Mouse (Mus musculus): ENCODE results near the gene Hilpda.

DNA sequence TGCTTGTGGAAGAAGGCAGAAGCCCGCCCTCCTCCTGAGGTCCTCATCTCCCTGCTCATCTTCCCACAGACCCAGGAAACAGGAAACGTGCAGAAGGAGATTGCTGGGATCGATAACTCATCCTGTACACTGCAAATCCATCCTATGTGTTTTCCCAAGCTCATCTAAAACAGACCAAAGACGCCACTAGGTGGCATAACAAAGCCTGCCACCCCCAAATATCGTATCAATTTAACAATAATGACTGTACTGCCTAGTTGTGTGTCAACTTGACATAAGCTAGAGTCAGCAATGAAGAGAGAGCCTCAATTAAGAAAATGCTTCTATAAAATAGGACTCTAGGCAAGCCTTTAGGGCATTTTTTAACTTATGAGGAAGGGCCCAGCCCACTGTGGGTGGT lies 31.4 kb downstream of the Hilpda start:
- TF ChIP-seq CTCF (IDR thresholded peaks at IDR 0.05; ENCODE audit: insufficient read depth, low read length) (no peak), POLR2A (IDR thresholded peaks at IDR 0.05; ENCODE audit: borderline replicate concordance, extremely low read depth, low read depth, low read length) (no peak)
